Mouse (Mus musculus) E14TG2a.4 (cell line): ENCODE data around the gene Mrpl27.
A peak's percentile ranks its signal among the peaks of the same experiment; 100 is the strongest.
"Not testable (repeated sequence)": the region's sequence is repeated elsewhere in the genome, so short reads cannot be mapped to it uniquely, and the experiment has no call there.

Source experiments
- H3K27me3 ChIP-seq: 2 replicates; pipeline ENCODE4 v1.6.1; 2014; ENCODE audit warnings: low read length, control low read depth; ENCODE audit not compliant: insufficient read depth
- H3K36me3 ChIP-seq: 2 replicates; pipeline ENCODE4 v1.6.1; 2014; ENCODE audit warnings: low read length, control low read depth; ENCODE audit not compliant: insufficient read depth
- H3K4me1 ChIP-seq: replicated peaks from 2 replicates; pipeline ENCODE4 v1.6.1; 2014; ENCODE audit warnings: low read depth, low read length, control low read depth
- H3K4me3 ChIP-seq: replicated peaks from 2 replicates; pipeline ENCODE4 v1.5.1; 2014; ENCODE audit warnings: mild to moderate bottlenecking, low read length
- H3K9me3 ChIP-seq: 2 replicates; pipeline ENCODE4 v1.6.1; 2014; ENCODE audit warnings: low read length, control low read depth
- CTCF ChIP-seq: conservative IDR thresholded peaks from 2 replicates; pipeline ENCODE4 v1.5.1; 2014; ENCODE audit warnings: low read length
- NANOG ChIP-seq: IDR thresholded peaks from 2 replicates; pipeline ENCODE4 v1.6.1; 2014; ENCODE audit warnings: borderline replicate concordance, low read length, mixed read lengths
- POU5F1 ChIP-seq: IDR thresholded peaks from 2 replicates; pipeline ENCODE4 v1.6.1; 2014; ENCODE audit warnings: low read length, borderline replicate concordance

Gene Mrpl27

DNA sequence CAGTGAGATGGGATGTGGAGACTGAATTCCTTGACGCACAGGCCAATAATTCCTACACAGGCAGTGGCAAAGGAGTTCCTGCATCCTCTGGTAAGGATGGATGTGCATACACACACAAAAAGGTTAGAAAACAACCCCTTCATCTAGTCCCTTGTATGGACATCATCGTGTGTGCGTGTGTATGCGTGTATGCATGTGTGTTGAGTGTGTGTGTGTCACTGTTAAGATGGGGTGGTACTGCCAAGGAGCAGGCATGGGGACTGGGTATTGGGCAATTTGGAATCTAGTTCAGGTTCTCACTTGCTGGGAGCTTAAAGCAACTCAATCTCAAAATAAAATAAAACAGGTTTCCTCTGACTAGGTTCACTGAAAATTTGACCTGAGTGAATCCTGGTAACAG is 7.1 kb upstream of the Mrpl27 start:
- no peaks in the 10 kb centered on the region for H3K27me3 ChIP-seq
- peaks cover 50% of the 10 kb centered on the region for H3K4me1 ChIP-seq
- TF ChIP-seq CTCF (no peak), POU5F1 (no peak), NANOG (no peak)
- H3K9me3 ChIP-seq = no peaks in the 10 kb centered on the region
- peaks cover 97% of the 10 kb centered on the region for H3K36me3 ChIP-seq
- H3K4me3 ChIP-seq = no peak overlapping the region

DNA sequence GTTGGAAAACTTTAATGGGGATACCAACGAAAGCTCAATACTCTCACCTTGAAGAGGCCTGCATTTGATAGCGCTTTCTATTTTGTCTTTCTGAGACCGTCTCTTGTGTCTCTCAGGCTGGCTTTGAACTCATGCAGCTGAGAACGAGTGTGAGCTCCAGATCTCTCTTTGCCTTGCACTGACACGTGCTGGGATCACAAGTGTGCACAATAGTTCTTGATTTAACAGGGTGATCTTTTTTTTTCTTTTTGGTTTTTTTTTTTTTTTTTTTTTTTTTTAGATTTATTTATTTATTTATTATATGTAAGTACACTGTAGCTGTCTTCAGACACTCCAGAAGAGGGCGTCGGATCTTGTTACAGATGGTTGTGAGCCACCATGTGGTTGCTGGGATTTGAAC is 2.3 kb upstream of the Mrpl27 start:
- H3K4me3 ChIP-seq, H3K27me3 ChIP-seq, H3K9me3 ChIP-seq: not testable (repeated sequence)
- Histone ChIP-seq H3K36me3 (peaks cover 64% of the 10 kb centered on the region), H3K4me1 (peaks cover 50% of the 10 kb centered on the region)

DNA sequence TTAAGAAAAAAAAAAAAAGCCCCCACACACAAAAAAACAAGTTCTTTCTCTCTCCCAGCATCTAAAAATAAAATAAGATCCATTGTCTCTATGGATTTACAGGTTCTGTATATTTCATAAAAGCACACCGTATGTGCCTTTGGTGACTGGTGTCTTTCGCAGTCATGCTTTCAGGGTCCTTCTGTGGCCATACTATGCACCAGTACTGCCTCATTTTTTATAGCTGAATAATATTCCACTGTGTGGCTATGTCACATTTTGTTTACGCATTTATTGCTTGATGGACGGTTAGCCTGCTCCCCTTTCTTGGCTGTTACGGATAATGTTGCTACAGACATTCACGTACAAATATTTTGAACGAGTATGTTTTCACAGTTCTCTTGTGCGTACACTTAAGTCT is 594 bp upstream of the Mrpl27 start:
- H3K4me3 ChIP-seq = peak overlapping the region; percentile 94
- peaks cover 58% of the 10 kb centered on the region for H3K4me1 ChIP-seq
- no peaks in the 10 kb centered on the region for H3K9me3 ChIP-seq
- H3K27me3 ChIP-seq = no peaks in the 10 kb centered on the region
- H3K36me3 ChIP-seq = peaks cover 64% of the 10 kb centered on the region
- no peak for TF ChIP-seq NANOG
- no peak for TF ChIP-seq CTCF
- TF ChIP-seq POU5F1 = no peak

DNA sequence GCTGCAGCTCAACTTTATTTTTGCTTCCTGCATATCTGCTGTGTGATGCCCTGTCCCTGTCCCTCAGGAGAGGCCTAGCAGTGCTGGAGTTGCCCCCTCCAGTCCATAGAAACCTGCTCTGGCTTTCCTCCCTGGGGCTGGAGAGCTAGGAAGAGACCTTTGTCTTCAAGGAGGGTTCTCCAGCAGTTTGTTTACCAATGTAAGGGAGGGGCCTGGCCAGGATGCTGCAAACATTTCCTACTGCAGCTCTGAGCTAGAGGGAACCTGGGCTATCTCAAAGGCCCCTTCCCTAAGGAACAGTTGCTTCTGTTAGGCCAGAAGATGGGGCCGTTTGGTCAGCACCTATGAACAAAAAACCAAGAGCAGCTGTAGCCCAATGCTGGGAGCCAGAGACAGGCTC is 7.8 kb downstream of the Mrpl27 start:
- Histone ChIP-seq H3K36me3 (peaks cover 94% of the 10 kb centered on the region), H3K4me3 (no peak overlapping the region), H3K4me1 (peaks cover 49% of the 10 kb centered on the region), H3K27me3 (no peaks in the 10 kb centered on the region), H3K9me3 (no peaks in the 10 kb centered on the region)
- no peak for TF ChIP-seq POU5F1
- TF ChIP-seq CTCF = no peak
- no peak for TF ChIP-seq NANOG

DNA sequence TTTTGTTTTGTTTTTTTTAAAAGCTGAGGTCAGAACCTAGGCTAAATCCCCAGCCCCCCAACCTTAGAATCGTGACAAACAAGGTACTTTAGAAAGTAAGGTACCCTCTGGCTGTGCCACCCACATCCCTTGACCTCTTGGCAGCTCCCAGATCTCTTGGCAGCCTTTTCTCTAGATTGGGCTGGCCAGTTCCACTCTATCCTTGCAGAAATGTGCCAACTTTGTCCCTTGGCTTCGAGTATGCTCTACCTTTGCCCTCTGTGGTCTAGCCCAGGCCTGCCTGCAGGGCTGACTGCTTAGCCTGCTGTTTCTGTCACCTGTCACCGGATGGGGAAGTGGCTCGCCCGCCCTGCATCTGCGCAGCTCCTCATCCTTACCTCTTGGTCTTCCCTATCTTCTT is 11.7 kb downstream of the Mrpl27 start:
- Histone ChIP-seq H3K36me3 (peaks cover 95% of the 10 kb centered on the region), H3K4me1 (peaks cover 46% of the 10 kb centered on the region), H3K4me3 (no peak overlapping the region), H3K27me3 (no peaks in the 10 kb centered on the region), H3K9me3 (no peaks in the 10 kb centered on the region)
- TF ChIP-seq POU5F1 = no peak
- TF ChIP-seq CTCF = no peak
- TF ChIP-seq NANOG = no peak

DNA sequence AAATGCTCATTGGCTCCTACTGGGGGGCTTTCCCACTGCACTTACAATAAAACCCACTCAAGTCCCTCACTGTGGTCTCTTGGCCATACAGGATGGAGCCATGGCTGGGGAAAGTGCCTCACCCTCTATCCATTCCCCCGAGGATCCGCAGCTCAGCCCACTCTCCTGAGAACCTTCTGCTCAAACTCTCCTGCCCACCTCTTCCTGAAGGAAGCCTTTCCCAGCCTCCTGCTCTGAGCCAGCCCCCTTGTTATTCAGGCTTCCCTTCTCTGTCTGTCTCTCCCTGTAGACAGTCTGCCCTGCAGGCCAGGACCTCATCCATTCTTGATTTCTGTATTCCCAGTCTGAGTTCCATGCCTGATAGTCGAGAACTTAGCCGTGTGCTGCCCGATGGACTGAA is 21.4 kb downstream of the Mrpl27 start:
- Histone ChIP-seq H3K27me3 (no peaks in the 10 kb centered on the region), H3K4me1 (peaks cover 59% of the 10 kb centered on the region), H3K9me3 (no peaks in the 10 kb centered on the region), H3K4me3 (no peak overlapping the region), H3K36me3 (peaks cover 21% of the 10 kb centered on the region)
- TF ChIP-seq NANOG (no peak), CTCF (no peak)

DNA sequence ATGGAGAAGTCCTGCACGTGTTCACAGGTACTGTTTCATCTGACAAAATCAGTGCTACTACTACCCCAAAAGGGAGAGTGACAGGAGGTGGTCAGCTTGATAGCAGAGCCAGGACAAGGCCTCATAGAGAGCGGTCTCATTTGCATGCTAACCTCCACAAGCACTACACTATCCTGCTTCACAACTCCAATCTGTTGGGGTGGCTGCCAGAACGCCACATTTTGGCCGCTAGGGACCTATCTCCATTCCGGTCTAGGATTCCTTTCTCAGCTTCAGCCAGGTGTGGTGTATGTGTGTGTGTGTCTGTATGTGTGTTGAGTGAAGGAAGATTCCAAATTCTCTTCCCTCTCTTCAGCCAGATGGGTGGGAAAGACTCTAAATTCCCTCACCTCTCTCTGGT is 21.9 kb downstream of the Mrpl27 start:
- Histone ChIP-seq H3K9me3 (no peaks in the 10 kb centered on the region), H3K4me3 (no peak overlapping the region; the same call in 1 of the 2 replicates), H3K4me1 (peaks cover 56% of the 10 kb centered on the region), H3K36me3 (peaks cover 17% of the 10 kb centered on the region; the same call in 1 of the 2 replicates), H3K27me3 (no peaks in the 10 kb centered on the region)
- no peak for TF ChIP-seq CTCF
- no peak for TF ChIP-seq POU5F1
- no peak for TF ChIP-seq NANOG

DNA sequence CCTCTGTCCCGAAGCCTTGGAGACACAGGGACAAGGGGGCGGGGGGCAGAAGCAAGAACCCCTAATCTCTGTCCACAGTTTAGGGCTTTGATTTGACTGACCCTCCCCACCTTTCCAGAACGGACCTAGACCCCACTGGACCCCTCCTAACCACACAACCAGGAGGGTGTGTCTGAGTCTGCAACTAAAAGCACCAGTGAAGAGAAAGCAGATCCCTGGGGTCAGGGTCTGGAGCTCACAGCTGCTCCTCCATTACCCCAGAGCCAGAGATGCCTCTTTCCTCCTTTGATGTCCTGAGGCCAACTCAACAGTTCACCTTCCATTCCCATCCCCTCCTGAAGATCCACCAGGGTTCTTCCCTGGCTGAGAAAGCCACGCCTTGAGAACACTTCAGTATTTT is 22.7 kb downstream of the Mrpl27 start:
- Histone ChIP-seq H3K4me3 (peak overlapping the region; percentile 89), H3K27me3 (no peaks in the 10 kb centered on the region), H3K36me3 (peaks cover 17% of the 10 kb centered on the region; the same call in 1 of the 2 replicates), H3K4me1 (peaks cover 49% of the 10 kb centered on the region), H3K9me3 (no peaks in the 10 kb centered on the region)
- TF ChIP-seq CTCF = no peak
- no peak for TF ChIP-seq NANOG
- TF ChIP-seq POU5F1 = no peak

DNA sequence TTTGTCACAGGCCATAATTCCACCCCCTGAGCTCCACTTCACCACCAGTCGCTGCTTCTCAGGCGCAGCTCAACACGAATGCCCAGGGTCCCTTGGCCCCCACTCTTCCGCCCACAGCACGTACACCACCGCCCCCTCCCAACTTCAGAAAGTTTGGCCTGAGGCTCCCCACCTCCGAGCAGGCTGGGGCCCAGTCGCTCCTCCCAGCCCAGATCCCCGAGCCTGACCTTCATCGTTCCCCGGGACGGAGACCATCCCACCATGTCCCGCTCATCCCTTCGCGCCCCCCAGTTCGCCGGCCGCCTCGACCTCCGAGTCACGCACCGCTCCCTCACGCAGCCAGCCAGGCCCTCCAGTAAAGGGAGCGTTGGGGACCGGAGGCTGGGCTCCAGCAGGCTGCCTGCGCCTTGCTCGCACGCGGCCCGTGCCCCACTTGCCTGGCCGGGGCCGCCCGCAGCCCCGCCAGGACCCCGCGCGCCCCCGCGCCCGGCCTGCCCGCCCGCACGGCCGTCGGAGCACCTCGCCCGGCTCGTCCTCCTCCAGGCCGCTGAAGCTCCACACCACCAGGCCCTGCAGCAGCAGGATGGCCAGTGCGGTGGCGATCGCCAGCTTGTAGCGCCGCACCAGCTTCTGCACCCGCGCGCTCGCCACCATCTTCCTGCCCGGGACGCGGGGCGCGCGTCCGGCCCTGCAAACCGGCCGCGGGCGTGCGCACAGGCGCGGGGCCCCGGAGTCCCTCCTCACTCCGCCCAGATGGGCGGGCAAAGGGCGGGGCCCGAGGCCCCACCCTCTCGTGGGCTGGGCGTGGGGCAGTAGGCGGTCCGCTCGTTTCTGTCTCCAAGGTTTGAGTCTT is 23.4 kb downstream of the Mrpl27 start, which contains the start of gene Xylt2:
TSS of gene Xylt2 (minus strand) at position 762 of the 853 bp plus-strand sequence.
- Histone ChIP-seq H3K4me3 (peak within 1 kb of the TSS; percentile 89), H3K4me1 (peaks cover 48% of the 10 kb centered on the region), H3K9me3 (no peaks in the 10 kb centered on the region), H3K36me3 (peaks cover 17% of the 10 kb centered on the region; the same call in 1 of the 2 replicates), H3K27me3 (no peaks in the 10 kb centered on the region)
- TF ChIP-seq NANOG (no peak), POU5F1 (no peak), CTCF (no peak)
